Mouse (Mus musculus): ENCODE data around the gene Adam33. TPM values are rescaled to one million over a fixed set of nuclear protein-coding genes. Genes with fewer than 3 reads are reported as not detected.
"Not testable (repeated sequence)": the region's sequence is repeated elsewhere in the genome, so short reads cannot be mapped to it uniquely, and the experiment has no call there.

The Adam33 gene
- polyA plus RNA-seq, 1 experiment from 2014 or later, result 2.1 TPM

DNA sequence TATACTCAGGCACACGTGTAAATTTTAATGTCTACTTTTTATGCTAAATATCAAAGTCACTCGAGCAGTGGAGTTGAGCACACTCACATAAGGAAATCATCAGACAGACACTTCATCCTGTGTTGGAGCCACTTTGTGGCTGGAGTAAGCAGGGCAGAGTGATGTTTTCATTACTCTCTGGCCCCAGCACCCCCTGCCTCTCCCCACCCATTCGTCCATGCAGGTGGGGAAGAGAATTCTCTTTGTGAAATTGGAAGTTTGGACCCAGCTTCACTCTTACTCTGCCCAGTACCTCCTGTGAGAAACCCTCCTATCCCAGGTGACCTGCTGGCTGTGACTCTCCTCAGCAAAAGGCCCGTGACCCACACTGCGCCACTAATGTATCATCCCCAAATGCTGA lies 24.9 kb downstream of the Adam33 start:
- H3K9me3 ChIP-seq, result no peaks in the 10 kb centered on the region
- H3K9ac ChIP-seq (replicated peaks), result no peak overlapping the region
- 89% methylated on average over 5 of the region's 5 CpGs for WGBS
- no peak overlapping the region for H3K27ac ChIP-seq (replicated peaks)
- no peak overlapping the region for H3K4me2 ChIP-seq (replicated peaks)
- ATAC-seq (ENCODE audit: low FRiP score, low read depth), result no peak
- peaks cover 7% of the 10 kb centered on the region; the same call in 1 of the 2 replicates for H3K4me1 ChIP-seq
- H3K27me3 ChIP-seq, result peaks cover 51% of the 10 kb centered on the region
- H3K4me3 ChIP-seq, result no peak overlapping the region
- H3K36me3 ChIP-seq, result no peaks in the 10 kb centered on the region

DNA sequence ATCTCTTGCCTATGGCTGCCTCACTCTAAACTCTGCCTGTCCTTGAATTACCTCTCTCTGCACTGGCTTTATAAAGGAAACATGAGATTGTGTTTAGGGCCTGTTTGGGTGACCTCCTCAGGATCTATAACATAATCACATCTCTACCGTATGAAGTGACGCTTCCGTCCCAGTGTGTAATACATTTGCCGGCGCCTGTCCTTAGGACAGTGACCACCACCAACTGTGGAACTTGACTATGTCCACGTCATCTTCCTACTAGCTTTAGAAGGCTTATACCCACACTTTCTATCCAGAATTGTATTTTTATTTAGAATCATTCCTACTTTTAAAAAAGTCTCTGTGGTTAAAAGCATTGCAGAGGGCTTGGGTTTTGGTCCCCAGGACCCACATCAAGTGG lies 25.4 kb downstream of the Adam33 start:
- no peaks in the 10 kb centered on the region for H3K36me3 ChIP-seq
- no peaks in the 10 kb centered on the region for H3K9me3 ChIP-seq
- H3K4me2 ChIP-seq (replicated peaks), result no peak overlapping the region
- no peak overlapping the region for H3K4me3 ChIP-seq
- no peak overlapping the region for H3K27ac ChIP-seq (replicated peaks)
- no peak overlapping the region for H3K9ac ChIP-seq (replicated peaks)
- peaks cover 7% of the 10 kb centered on the region; the same call in 1 of the 2 replicates for H3K4me1 ChIP-seq
- H3K27me3 ChIP-seq, result peaks cover 48% of the 10 kb centered on the region
- no peak for ATAC-seq (ENCODE audit: low FRiP score, low read depth)
- WGBS, result 92% methylated on average over 6 of the region's 6 CpGs

DNA sequence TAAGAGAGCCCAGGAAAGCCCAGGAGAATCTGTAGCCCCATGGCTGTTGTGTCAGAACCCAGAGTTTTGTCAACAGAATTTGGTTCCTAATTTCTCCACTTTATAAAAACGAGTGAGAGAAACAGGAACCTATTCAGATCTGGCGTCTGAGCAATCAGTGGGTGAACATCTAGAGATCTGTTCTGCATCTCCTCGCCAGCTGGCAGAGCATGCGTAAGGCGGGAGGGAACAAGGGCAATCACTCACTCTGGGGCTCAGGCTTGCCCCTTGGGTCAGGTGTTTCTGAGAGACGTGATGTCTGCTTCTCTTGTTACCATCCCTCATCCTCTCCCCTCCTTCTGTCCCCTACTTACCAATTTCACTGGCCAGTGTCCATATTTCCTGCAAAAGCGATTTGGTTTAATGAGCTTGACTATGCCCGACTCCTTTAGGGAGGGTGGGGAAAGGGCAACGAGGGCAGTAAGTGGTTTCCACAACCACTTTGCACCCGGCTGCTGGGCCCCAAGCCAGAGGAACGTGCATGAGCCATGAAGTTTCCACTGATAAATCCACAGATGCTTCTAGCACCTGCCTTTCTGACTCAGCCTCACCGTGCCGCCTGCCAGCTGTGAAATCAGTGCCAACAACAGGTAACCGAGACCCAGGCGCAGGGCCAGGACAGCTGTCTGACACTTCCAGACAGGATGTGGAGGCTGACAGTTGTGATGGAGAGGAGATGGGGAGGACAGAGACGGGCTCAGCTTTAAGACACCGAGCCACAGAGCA lies 26.2 kb downstream of the Adam33 start:
- no peak overlapping the region for H3K27ac ChIP-seq (replicated peaks)
- no peak overlapping the region for H3K4me2 ChIP-seq (replicated peaks)
- no peak overlapping the region for H3K4me3 ChIP-seq
- H3K9me3 ChIP-seq, result no peaks in the 10 kb centered on the region
- peaks cover 40% of the 10 kb centered on the region for H3K27me3 ChIP-seq
- no peaks in the 10 kb centered on the region for H3K36me3 ChIP-seq
- H3K4me1 ChIP-seq, result peaks cover 7% of the 10 kb centered on the region; the same call in 1 of the 2 replicates
- ATAC-seq (ENCODE audit: low FRiP score, low read depth), result no peak
- 79% methylated on average over 17 of the region's 17 CpGs for WGBS
- no peak overlapping the region for H3K9ac ChIP-seq (replicated peaks)

DNA sequence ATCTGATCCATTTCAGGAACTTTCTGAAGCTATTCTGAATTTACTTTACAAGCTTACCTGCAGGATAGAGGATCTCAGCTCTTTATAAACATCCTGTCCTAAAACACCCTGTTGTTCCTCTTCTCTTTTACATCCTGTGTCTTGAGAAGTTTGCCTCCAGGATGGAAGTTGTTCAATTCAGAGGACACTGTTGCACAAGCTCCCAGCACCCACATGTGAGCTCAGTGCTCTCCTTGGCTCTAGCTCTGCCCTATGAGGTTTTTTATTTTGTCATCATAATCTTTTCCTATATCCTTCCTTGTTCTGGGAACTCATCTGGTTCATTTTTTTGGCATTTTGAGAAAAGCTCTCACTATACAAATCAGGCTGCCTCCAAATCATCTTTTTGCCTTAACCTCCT lies 26.9 kb downstream of the Adam33 start:
- H3K9ac ChIP-seq (replicated peaks), result no peak overlapping the region
- H3K27ac ChIP-seq (replicated peaks), result no peak overlapping the region
- H3K27me3 ChIP-seq, result peaks cover 33% of the 10 kb centered on the region
- H3K36me3 ChIP-seq, result no peaks in the 10 kb centered on the region
- H3K4me1 ChIP-seq, result peaks cover 7% of the 10 kb centered on the region; the same call in 1 of the 2 replicates
- no peak overlapping the region for H3K4me2 ChIP-seq (replicated peaks)
- ATAC-seq (ENCODE audit: low FRiP score, low read depth), result no peak
- no peak overlapping the region for H3K4me3 ChIP-seq
- H3K9me3 ChIP-seq, result no peaks in the 10 kb centered on the region

DNA sequence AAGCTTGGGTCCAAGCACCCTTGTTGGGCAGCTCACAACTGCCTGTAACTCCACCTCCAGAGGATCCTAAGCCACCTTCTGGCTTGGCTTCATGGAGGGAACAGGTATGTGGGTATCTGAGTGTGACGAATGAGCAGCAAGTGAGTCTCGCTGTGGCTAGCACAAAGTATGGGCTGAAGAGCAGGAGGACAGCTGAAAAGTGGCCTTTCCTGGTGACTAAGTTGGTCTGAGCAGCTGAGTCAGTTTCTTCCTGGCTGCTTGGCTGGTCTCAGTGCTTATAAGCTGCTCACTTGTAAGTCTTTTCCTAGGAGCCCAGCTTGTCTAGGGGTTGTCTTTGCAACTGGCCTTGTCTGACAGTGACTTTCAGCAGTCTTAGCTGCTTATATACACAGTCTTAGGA lies 27.3 kb downstream of the Adam33 start:
- peaks cover 29% of the 10 kb centered on the region for H3K27me3 ChIP-seq
- H3K4me1 ChIP-seq, result peaks cover 7% of the 10 kb centered on the region; the same call in 1 of the 2 replicates
- no peak overlapping the region for H3K9ac ChIP-seq (replicated peaks)
- no peak for ATAC-seq (ENCODE audit: low FRiP score, low read depth)
- no peak overlapping the region for H3K4me2 ChIP-seq (replicated peaks)
- no peaks in the 10 kb centered on the region for H3K9me3 ChIP-seq
- H3K4me3 ChIP-seq, result no peak overlapping the region
- H3K36me3 ChIP-seq, result no peaks in the 10 kb centered on the region
- no peak overlapping the region for H3K27ac ChIP-seq (replicated peaks)
- WGBS, result 95% methylated on average over 2 of the region's 2 CpGs

DNA sequence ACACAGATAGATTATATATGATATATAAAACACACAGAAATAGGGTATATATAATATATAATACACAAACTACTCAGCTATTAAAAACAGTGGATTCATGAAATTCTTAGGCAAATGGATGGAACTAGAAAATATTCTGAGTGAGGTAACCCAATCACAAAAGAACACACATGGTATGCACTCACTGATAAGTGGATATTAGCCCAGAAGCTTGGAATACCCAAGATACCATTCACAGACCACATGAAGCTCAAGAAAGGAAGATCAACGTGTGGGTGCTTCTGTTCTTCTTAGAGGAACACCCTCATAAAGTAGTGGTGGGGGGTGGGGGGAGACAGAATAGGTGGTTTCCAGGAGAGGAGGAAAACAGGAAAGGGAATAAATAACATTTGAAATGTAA lies 32.2 kb downstream of the Adam33 start:
- not testable (repeated sequence) for H3K4me2 ChIP-seq (replicated peaks); H3K27ac ChIP-seq (replicated peaks); H3K4me1 ChIP-seq; H3K36me3 ChIP-seq; H3K9ac ChIP-seq (replicated peaks); H3K27me3 ChIP-seq; ATAC-seq (ENCODE audit: low FRiP score, low read depth); H3K9me3 ChIP-seq; H3K4me3 ChIP-seq
- 70% methylated on average over 1 of the region's 1 CpGs for WGBS

DNA sequence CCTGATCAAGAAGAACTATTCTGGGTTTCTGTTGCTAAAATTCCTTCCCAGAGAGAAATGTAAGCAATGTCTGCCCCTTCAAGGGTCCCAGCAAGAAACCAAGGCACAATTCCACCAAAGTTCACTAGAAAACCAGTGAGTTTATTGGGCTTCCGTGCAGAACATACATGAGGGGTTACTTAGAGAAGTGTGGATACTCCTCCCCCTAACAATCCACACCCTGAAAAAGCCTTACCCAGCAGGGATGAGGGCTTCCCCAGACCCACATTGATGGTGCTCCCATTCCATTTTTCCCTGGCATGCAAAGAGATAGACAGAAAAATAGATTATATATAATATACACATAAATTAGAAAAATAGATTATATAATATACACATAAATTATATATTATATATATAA lies 32.6 kb downstream of the Adam33 start:
- ATAC-seq (ENCODE audit: low FRiP score, low read depth), result no peak
- no peaks in the 10 kb centered on the region for H3K9me3 ChIP-seq
- H3K4me3 ChIP-seq, result no peak overlapping the region
- no peaks in the 10 kb centered on the region for H3K27me3 ChIP-seq
- WGBS, result 88% methylated on average over 1 of the region's 1 CpGs
- H3K9ac ChIP-seq (replicated peaks), result no peak overlapping the region
- H3K4me2 ChIP-seq (replicated peaks), result no peak overlapping the region
- H3K4me1 ChIP-seq, result no peaks in the 10 kb centered on the region
- no peak overlapping the region for H3K27ac ChIP-seq (replicated peaks)
- peaks cover 11% of the 10 kb centered on the region; the same call in 1 of the 2 replicates for H3K36me3 ChIP-seq

DNA sequence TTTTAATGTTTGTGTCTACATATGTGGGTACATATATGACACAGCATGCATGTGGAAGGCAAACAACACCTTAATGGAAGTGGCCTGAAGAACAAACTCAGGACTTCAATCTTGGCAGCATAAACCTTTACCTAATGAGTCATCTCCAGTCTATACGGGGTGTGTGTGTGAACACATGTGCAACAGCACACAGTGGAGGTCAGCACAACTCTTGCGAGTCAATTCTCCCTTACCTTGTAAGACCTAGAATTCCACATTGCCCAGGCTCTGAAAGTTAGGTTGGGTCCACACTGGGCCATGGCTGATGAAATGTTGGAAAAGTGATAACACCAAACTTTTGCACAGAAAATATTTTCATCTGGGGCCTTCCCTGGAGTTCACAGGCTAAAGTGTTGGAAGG lies 33.1 kb downstream of the Adam33 start:
- Histone ChIP-seq H3K4me2 (replicated peaks) (no peak overlapping the region), H3K27ac (replicated peaks) (no peak overlapping the region), H3K36me3 (peaks cover 16% of the 10 kb centered on the region; the same call in 1 of the 2 replicates), H3K9me3 (no peaks in the 10 kb centered on the region), H3K9ac (replicated peaks) (no peak overlapping the region), H3K4me1 (no peaks in the 10 kb centered on the region), H3K27me3 (no peaks in the 10 kb centered on the region), H3K4me3 (no peak overlapping the region)
- whole genome bisulfite sequencing, result 92% methylated on average over 2 of the region's 2 CpGs
- ATAC-seq (ENCODE audit: low FRiP score, low read depth), result no peak

DNA sequence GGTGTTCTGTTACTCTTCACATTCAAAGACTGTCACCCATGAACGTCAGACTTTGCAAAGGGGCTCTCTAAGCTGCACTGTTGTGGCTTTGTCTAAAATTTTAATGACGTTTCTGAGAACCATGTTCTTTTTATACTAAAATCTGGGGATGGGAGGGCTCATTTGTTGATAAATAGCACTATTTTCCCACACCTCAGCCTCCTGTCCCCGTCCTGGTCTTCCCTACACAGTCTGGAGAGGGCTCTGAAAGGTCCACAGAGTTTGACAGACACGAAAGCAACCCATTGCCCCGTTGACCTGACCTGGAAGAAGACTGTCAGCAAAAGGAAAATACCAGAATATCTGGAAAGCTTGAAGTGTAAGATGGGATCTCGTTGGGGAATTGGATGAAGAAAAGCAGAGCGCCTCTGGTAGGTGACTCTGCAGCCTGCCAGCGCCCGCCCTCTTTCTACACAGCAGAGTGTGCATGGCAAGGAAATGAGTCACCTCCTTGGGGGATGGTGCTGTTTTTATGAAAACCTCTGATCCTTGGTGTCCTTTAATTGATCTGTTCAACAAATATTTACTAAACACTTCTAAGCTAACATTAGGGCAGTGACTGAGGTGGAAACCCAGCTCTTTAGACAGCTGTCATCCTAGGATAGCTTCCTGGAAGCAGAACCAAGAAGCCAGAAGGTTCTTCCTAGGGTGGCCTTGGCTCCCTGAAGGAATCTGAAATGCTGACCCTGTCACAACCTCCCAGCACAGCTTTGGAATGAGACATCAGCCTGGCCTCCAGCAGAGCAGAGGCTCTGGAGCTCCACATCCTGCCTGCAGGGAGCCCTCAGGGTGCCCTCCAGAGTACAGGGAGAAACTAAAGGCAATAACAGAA lies 34.3 kb downstream of the Adam33 start:
- WGBS, result 76% methylated on average over 9 of the region's 9 CpGs

DNA sequence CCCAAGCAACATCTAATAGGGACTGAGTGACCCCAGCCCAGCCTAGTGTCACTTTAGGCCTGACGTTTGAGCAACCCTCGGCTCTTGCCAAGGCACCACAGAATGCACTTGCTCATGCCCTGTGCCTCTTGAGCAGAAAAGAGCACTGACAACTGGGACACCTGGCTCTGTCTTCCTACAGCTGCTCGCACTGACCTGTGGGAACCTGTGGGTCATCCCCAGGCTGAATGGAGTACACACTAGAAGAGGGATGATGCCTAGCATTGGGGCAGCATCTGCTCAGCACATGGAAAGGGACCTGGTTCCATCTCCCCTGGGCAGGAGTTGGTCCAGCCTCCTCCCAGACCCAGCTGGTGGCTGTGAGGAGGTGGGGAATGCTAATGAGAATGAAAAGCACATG lies 36.7 kb downstream of the Adam33 start:
- Histone ChIP-seq H3K9ac (replicated peaks) (no peak overlapping the region), H3K4me1 (no peaks in the 10 kb centered on the region), H3K4me2 (replicated peaks) (no peak overlapping the region), H3K27me3 (no peaks in the 10 kb centered on the region), H3K36me3 (peaks cover 45% of the 10 kb centered on the region), H3K27ac (replicated peaks) (no peak overlapping the region), H3K9me3 (no peaks in the 10 kb centered on the region), H3K4me3 (no peak overlapping the region)
- 87% methylated on average over 3 of the region's 3 CpGs for WGBS
- no peak for ATAC-seq (ENCODE audit: low FRiP score, low read depth)

More for the DNA sequence above, 34.3 kb downstream of the Adam33 start:
- Histone ChIP-seq H3K4me3 (no peak overlapping the region), H3K9me3 (no peaks in the 10 kb centered on the region), H3K4me1 (no peaks in the 10 kb centered on the region), H3K36me3 (peaks cover 26% of the 10 kb centered on the region; the same call in 1 of the 2 replicates), H3K9ac (replicated peaks) (no peak overlapping the region), H3K27ac (replicated peaks) (no peak overlapping the region), H3K27me3 (no peaks in the 10 kb centered on the region), H3K4me2 (replicated peaks) (no peak overlapping the region)
- ATAC-seq (ENCODE audit: low FRiP score, low read depth), result no peak

DNA sequence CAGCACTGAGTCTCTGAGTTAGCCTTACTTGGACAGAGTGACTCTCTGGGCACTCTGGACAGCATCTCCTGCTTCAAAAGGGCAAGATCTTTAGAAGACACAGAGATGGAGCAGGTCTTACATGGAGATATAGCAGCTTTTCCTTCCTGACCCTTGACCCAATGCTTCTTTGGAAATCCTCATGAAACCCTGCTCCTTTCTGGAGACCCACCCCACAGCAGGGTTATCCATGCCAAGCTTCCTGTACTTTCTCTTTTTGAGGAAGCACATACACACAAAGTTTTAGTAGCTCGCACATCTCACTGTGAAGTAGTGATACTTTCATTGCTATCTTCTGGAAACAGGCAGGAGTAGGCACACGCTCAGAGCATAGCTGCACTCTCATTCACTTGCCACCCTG lies 38.4 kb downstream of the Adam33 start:
- ATAC-seq (ENCODE audit: low FRiP score, low read depth), result no peak
- Histone ChIP-seq H3K9me3 (no peaks in the 10 kb centered on the region), H3K36me3 (peaks cover 56% of the 10 kb centered on the region), H3K9ac (replicated peaks) (no peak overlapping the region), H3K27me3 (no peaks in the 10 kb centered on the region), H3K4me2 (replicated peaks) (no peak overlapping the region), H3K4me1 (no peaks in the 10 kb centered on the region), H3K27ac (replicated peaks) (no peak overlapping the region), H3K4me3 (no peak overlapping the region)
- 97% methylated on average over 2 of the region's 2 CpGs for WGBS

DNA sequence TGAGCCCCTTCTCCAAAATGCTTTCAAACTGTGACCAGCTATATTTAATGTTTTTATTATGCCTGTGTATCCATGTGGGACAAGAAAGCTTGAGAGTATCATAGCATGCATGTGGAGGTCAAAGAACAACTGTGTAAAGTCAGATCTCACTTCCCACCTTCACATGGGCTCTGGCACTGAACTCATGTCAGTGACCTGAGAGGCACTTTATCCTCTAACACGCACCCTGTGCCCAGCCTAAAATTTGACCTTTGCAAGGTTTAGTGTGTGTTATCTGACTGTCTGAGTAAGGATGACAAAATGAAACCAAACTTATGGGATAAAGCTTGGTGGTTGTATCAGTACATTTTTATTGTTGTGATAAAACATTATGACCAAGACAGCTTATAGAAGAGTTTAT lies 53.0 kb downstream of the Adam33 start:
- no peaks in the 10 kb centered on the region for H3K27me3 ChIP-seq
- H3K36me3 ChIP-seq, result peaks cover 33% of the 10 kb centered on the region
- H3K9me3 ChIP-seq, result no peaks in the 10 kb centered on the region
- no peak overlapping the region for H3K4me3 ChIP-seq
- ATAC-seq (ENCODE audit: low FRiP score, low read depth), result no peak
- no peak overlapping the region for H3K27ac ChIP-seq (replicated peaks)
- 86% methylated on average over 1 of the region's 1 CpGs for WGBS
- no peak overlapping the region for H3K4me2 ChIP-seq (replicated peaks)
- H3K4me1 ChIP-seq, result no peaks in the 10 kb centered on the region
- H3K9ac ChIP-seq (replicated peaks), result no peak overlapping the region
